Mouse (Mus musculus) limb, embryonic 10.5 days (tissue): ENCODE measurements around the gene Paqr8. TPM values are rescaled to one million over a fixed set of nuclear protein-coding genes. Genes with fewer than 3 reads are reported as not detected.

ENCODE experiments used
- DNase-seq: peaks from one replicate; pipeline ENCODE4 v3.0.0-alpha.2; 2017; ENCODE audit warnings: low spot score
- H3K27ac ChIP-seq: fragments of 300-500 bp; sonication (generic); 2 replicates; pipeline ENCODE4 v1.5.1; 2016; ENCODE audit warnings: mild to moderate bottlenecking
- H3K27me3 ChIP-seq: fragments of 300-500 bp; sonication (generic); 2 replicates; pipeline ENCODE4 v1.6.1; 2016; ENCODE audit warnings: low read depth, mild to moderate bottlenecking; ENCODE audit not compliant: poor library complexity, severe bottlenecking
- H3K36me3 ChIP-seq: fragments of 300-500 bp; sonication (generic); 2 replicates; pipeline ENCODE4 v1.6.1; 2016; ENCODE audit warnings: mild to moderate bottlenecking, moderate library complexity
- H3K4me1 ChIP-seq: fragments of 300-500 bp; sonication (generic); 2 replicates; pipeline ENCODE4 v1.6.1; 2016
- H3K4me3 ChIP-seq: fragments of 300-500 bp; sonication (generic); 2 replicates; pipeline ENCODE4 v1.5.1; 2016; ENCODE audit warnings: mild to moderate bottlenecking, moderate library complexity
- H3K9me3 ChIP-seq: fragments of 300-500 bp; sonication (generic); replicated peaks from 2 replicates; pipeline ENCODE4 v1.6.1; 2016; ENCODE audit warnings: mild to moderate bottlenecking
- whole genome bisulfite sequencing: fragments of 180-500 bp; shearing (Covaris S2); methylation state at CpG from one replicate; pipeline ENCODE4 v1.1.7; 2016; 5-methylcytosine and 5-hydroxymethylcytosine counted together
- polyA plus RNA-seq: library from polyadenylated mRNA; unstranded; fragments of >200 nt; fragmentation: Nextera tagmentation; extraction: Ambion mirVana; gene quantifications from 2 replicates; pipeline ENCODE4 v1.2.1, GENCODE M21; 2016

Paqr8 gene
- 2.6 and 3.7 TPM in 2 replicates for polyA plus RNA-seq

GRCm38 (mm10) chr1:20890404-20890921 lies at the start of gene Paqr8:
Gene Paqr8 (plus strand): TSS chr1:20890606.
- Histone ChIP-seq H3K36me3 (no peaks in the 10 kb centered on the region), H3K27ac (peak within 1 kb of the TSS; percentile 80), H3K27me3 (peaks cover 20% of the 10 kb centered on the region), H3K4me1 (peaks cover 17% of the 10 kb centered on the region), H3K4me3 (peak within 1 kb of the TSS; percentile 73), H3K9me3 (no peaks in the 10 kb centered on the region)
- peak; percentile 86 for DNase-seq
- WGBS: 0% methylated on average over 32 of the region's 37 CpGs

DNA sequence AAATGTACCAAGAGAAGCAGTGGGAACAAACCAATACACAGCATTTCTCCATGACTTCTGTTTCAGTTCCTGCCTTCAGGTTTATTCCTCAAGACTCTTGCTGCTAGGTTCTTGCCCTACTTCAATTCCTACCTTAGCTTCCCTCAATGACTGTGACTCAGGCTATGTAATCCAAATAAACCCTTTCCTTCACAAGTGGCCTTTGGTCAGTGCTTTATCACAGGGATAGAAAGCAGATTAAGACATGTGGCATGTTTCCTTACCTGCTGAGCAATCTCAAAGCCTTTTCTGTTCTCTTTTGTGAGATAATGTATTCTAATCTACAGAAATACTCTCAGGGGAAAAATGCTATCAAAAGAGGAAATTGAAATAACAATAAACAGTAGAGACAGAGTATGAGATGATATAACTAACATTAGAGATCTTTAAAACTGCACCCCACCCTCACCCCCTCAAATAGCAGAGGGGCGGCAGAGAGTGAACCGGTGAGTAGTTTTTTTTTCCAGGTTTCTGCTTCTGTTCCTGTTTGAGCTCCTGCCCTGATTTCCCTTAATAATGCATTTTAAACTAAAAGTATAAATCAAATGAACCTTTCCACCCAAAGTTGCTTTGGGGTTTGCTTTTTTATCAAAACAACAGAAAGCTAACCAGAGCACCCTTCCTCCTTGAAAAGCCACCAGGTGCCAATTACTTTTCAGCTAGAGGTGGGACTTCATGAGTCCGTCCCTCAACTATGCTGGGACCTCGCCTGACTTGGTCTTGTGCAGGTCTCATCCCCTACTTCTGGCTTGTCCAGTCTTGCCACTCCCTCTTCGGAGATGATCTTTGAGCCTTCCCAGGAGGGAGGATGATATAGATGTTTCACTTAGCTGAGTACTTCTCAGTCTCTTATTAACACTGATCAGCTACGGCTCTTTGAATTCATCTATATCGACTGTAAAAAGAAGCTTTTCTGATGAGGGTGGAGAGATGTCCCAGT lies 33.2 kb upstream of the Paqr8 start:
- no peaks in the 10 kb centered on the region for H3K27me3 ChIP-seq
- no peak overlapping the region for H3K4me3 ChIP-seq
- DNase-seq: no peak
- no peak overlapping the region for H3K27ac ChIP-seq
- no peaks in the 10 kb centered on the region for H3K4me1 ChIP-seq
- no peaks in the 10 kb centered on the region for H3K9me3 ChIP-seq
- H3K36me3 ChIP-seq: no peaks in the 10 kb centered on the region
- 82% methylated on average over 7 of the region's 7 CpGs for WGBS

DNA sequence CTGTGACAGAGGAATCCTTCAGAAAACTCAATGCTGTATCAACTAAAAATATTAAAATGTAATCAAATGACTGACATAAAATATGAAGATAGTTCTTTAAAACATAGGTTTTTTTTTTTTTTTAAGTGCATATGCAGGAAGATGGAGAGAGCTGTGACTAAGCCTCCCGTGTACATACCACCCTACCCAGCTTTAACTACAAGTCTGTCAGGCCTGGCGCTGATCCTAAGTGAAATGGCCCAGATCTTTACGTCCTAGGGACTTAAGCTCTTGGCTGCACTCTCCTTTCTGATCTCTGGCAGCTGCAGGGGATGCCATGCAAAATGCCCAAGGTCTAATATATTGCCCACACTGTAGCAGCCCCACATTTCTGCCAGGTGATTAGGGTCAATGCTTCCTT lies 29.6 kb upstream of the Paqr8 start:
- H3K9me3 ChIP-seq: no peaks in the 10 kb centered on the region
- no peaks in the 10 kb centered on the region for H3K36me3 ChIP-seq
- H3K27me3 ChIP-seq: no peaks in the 10 kb centered on the region
- no peak overlapping the region for H3K27ac ChIP-seq
- no peak for DNase-seq
- no peak overlapping the region for H3K4me3 ChIP-seq
- H3K4me1 ChIP-seq: no peaks in the 10 kb centered on the region
- WGBS: 81% methylated on average over 3 of the region's 3 CpGs

DNA sequence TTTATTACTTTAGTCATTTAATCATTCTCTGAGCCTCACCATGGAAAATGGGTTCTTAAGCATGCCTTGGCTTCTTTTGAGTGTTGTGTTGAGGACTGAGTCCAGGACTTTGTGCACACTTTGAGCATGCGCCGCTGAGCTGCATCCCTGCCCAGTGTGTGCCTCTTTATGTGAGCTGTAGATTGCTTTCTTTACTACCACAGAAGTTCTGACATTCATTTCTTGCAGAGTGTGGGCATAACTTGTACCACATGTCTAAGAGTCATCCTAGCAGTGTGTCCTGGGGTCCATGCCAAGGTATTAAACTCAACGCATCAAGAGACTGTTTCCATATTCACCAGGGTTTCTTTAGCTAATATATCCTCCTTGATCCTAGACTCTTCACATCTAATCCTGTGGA lies 28.5 kb upstream of the Paqr8 start:
- no peaks in the 10 kb centered on the region for H3K4me1 ChIP-seq
- no peaks in the 10 kb centered on the region for H3K36me3 ChIP-seq
- no peak overlapping the region for H3K27ac ChIP-seq
- no peak overlapping the region for H3K4me3 ChIP-seq
- H3K9me3 ChIP-seq: no peaks in the 10 kb centered on the region
- DNase-seq: no peak
- H3K27me3 ChIP-seq: no peaks in the 10 kb centered on the region
- WGBS: 95% methylated on average over 3 of the region's 3 CpGs

DNA sequence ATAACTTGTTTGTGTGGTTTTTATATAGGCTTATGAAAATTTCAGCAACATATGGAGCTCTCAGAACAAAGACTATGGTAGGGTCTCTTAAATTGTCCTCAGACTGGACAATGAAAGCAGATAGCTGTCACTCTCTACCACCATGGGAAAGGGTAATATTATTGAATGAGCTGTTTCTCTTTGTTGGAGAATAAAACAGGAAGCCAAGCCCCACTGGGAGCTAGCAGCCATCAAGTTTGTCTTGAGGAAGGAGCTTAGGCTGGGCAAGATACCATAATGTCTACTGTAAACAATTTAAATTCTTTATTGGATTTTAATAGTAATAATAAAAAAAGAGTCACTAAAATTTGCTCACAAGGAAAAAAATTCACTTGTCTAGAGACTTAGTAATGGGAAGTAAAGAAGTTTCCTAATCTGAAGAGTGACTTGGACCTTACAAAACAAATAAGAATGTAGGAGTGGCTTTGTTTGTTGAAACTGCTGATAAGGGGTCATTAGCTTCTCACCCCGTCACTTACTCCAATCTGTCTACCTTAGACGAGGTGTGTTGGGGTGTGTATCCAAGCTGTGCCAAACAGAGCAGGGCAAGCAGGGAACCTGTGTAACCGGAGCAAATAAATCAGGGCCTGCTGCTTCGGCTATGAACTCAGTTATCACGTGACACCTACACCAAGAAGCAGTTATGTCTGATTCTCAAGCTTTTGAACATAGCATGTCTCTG lies 26.8 kb upstream of the Paqr8 start:
- WGBS: 44% methylated on average over 5 of the region's 5 CpGs
- H3K27me3 ChIP-seq: no peaks in the 10 kb centered on the region
- no peak for DNase-seq
- no peak overlapping the region for H3K4me3 ChIP-seq
- no peaks in the 10 kb centered on the region for H3K4me1 ChIP-seq
- H3K27ac ChIP-seq: no peak overlapping the region
- H3K36me3 ChIP-seq: no peaks in the 10 kb centered on the region
- H3K9me3 ChIP-seq: no peaks in the 10 kb centered on the region

DNA sequence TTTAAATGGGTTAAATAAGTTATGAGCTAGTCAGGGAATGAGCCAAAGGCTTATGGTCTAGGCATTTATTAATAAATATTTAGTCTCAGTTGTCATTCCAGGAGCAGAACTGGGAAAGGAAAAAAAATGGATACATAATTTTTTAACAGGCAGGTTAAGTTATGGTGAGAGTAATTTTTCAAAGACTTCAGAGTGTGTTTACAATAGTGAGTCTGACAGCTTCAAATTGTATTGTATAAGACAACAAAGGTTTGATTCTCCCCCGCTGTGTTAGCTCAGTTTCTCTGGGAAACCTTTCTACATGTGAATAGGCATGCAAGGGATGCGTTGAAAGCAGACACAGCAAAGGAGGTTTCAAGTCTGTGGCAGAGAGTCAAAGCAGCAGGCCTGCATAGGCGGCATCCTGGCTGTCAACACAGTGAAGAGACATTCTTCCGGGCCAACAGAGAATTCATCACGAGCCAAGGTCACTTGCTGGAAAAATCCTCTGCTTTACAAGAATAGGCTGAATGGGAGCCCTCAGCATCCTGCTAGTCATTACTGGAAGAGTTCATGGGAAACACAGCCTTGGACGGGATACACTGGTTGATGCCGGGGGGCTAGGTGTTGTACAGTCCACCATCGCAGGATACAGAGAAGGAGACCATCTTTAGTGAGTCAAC lies 23.0 kb upstream of the Paqr8 start:
- Histone ChIP-seq H3K9me3 (no peaks in the 10 kb centered on the region), H3K27ac (no peak overlapping the region), H3K4me3 (no peak overlapping the region), H3K36me3 (no peaks in the 10 kb centered on the region), H3K27me3 (no peaks in the 10 kb centered on the region), H3K4me1 (no peaks in the 10 kb centered on the region)
- WGBS: 64% methylated on average over 8 of the region's 8 CpGs
- DNase-seq: no peak

DNA sequence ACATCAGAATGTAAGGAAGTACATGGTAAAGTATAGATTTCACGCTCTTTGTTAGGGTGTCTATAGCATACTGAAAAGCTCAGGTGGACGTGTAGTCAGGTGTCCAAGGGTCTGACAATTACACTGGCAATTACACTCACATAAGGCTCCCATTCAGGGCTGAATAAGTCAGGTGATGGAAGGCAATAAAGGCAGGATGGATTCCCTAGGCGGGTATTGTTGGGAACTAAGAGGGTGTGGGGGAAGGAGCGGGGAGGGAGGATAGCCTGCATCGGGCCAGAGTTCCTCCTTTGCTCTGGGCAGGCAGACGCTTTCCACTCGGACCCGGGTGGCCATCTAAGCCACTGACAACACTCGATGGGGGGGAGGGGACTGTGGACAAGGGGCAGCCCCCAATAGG lies 22.4 kb upstream of the Paqr8 start:
- H3K4me1 ChIP-seq: no peaks in the 10 kb centered on the region
- H3K27ac ChIP-seq: no peak overlapping the region
- H3K4me3 ChIP-seq: no peak overlapping the region
- H3K9me3 ChIP-seq: no peaks in the 10 kb centered on the region
- DNase-seq: no peak
- 67% methylated on average over 9 of the region's 9 CpGs for WGBS
- no peaks in the 10 kb centered on the region for H3K27me3 ChIP-seq
- no peaks in the 10 kb centered on the region for H3K36me3 ChIP-seq

GRCm38 (mm10) chr1:20870887-20871286 lies 19.5 kb upstream of the Paqr8 start:
- no peaks in the 10 kb centered on the region for H3K4me1 ChIP-seq
- H3K9me3 ChIP-seq: no peaks in the 10 kb centered on the region
- H3K4me3 ChIP-seq: no peak overlapping the region
- no peak overlapping the region for H3K27ac ChIP-seq
- DNase-seq: no peak
- no peaks in the 10 kb centered on the region for H3K27me3 ChIP-seq
- WGBS: 51% methylated on average over 2 of the region's 2 CpGs
- no peaks in the 10 kb centered on the region for H3K36me3 ChIP-seq

GRCm38 (mm10) chr1:20872496-20872895 lies 17.9 kb upstream of the Paqr8 start:
- no peaks in the 10 kb centered on the region for H3K27me3 ChIP-seq
- 76% methylated on average over 5 of the region's 5 CpGs for WGBS
- no peaks in the 10 kb centered on the region for H3K4me1 ChIP-seq
- no peak for DNase-seq
- no peaks in the 10 kb centered on the region for H3K9me3 ChIP-seq
- H3K36me3 ChIP-seq: no peaks in the 10 kb centered on the region
- H3K4me3 ChIP-seq: no peak overlapping the region
- H3K27ac ChIP-seq: no peak overlapping the region

- Histone ChIP-seq H3K36me3 (no peaks in the 10 kb centered on the region), H3K4me1 (no peaks in the 10 kb centered on the region), H3K27ac (no peak overlapping the region), H3K4me3 (no peak overlapping the region), H3K9me3 (no peaks in the 10 kb centered on the region), H3K27me3 (no peaks in the 10 kb centered on the region)
- 92% methylated on average over 6 of the region's 6 CpGs for WGBS
- DNase-seq: no peak
These were observed 16.3 kb upstream of the Paqr8 start for GRCm38 (mm10) chr1:20874061-20874460.

DNA sequence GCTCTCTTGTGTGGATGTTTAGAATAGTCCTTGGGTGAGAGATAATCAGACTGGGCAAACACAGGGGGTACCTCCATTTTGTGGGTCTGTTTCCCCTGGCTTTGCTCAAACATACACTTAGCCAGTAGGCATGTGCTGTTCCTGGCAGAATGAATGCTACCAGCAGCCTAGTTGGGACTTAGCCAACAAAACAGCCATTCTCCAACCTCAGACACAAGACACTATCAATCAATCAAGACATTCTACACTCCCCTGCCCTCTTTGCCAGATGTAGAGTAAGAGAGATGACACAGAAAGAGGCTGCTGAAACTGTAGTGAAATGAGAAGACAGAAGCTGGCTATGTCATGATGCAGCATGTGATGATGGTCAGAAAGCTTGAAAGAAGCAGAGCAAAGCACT lies 13.1 kb upstream of the Paqr8 start:
- H3K27ac ChIP-seq: no peak overlapping the region
- H3K4me1 ChIP-seq: no peaks in the 10 kb centered on the region
- no peak overlapping the region for H3K4me3 ChIP-seq
- no peaks in the 10 kb centered on the region for H3K36me3 ChIP-seq
- H3K27me3 ChIP-seq: no peaks in the 10 kb centered on the region
- H3K9me3 ChIP-seq: no peaks in the 10 kb centered on the region
- no peak for DNase-seq

DNA sequence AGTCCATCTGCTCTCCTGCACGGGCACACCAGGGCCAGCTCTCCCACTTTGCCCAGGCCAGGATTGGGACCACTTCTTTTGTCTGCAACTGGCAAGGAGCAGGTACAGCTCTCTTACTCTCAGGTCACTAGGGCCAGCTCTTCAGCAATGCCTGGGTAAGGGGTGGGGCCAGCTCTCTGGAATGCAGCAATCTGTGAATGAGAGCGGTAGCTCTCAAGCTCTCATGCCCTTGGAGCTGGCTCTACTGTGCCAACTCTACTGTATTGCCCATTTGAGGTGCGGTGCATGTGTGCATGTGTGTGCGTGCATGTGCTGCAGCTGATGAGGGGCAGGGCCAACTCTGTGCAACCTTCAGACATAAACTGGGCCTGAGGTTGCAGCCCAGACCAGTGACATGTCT lies 11.0 kb upstream of the Paqr8 start:
- no peak for DNase-seq
- Histone ChIP-seq H3K36me3 (no peaks in the 10 kb centered on the region), H3K27me3 (no peaks in the 10 kb centered on the region), H3K9me3 (no peaks in the 10 kb centered on the region), H3K4me1 (no peaks in the 10 kb centered on the region), H3K4me3 (no peak overlapping the region), H3K27ac (no peak overlapping the region)
- 88% methylated on average over 4 of the region's 4 CpGs for WGBS

DNA sequence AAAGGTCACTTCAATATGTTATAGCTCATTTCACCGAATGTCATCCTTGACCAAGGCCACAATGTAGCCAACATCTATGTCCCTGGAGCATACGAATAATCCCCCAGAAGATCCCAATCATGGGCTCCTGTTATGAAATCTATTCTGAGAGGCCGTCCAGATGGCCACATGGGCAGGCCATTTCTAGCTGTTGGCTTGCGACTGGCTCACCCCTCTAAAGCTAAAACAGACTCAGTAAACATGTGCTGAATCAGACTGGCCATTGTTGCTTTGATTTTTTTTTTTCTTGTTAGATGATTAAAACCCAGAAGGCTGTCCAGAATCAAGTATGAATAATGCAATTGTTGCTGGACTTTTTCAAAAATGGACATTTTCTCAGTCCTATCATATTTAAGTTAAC lies 7.3 kb upstream of the Paqr8 start:
- H3K4me1 ChIP-seq: no peaks in the 10 kb centered on the region
- H3K27ac ChIP-seq: no peak overlapping the region
- no peaks in the 10 kb centered on the region for H3K9me3 ChIP-seq
- H3K27me3 ChIP-seq: no peaks in the 10 kb centered on the region
- DNase-seq: no peak
- H3K4me3 ChIP-seq: no peak overlapping the region
- no peaks in the 10 kb centered on the region for H3K36me3 ChIP-seq
- 87% methylated on average over 4 of the region's 4 CpGs for WGBS
